Comparison of ENCODE assay signal across 20 mouse cellular contexts in the genomic region with DNA sequence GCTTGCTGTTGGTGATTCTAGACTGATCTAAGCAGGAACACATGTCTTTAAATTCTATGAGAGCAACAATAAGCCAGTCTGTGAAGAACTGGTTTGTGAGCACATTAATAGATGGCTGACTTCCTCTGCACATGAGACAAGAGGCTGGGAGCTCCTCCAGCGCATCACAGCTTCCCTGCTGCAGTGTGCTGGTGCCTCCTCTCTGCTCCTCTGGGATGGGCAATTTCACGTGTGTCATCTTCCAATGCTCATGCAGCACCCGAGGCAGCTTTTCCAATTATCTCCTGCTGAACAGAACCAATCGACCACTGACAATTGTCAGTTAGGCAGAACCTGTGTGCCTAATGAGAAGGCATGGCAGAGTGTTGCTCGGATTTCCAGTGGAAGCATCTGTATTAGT.
DNase-seq lines count a peak whose midpoint lies in the region; ATAC-seq and TF ChIP-seq lines count a peak whose summit lies in the region.
"Had no signal": no experiment of that assay in that cellular context is flagged by ENCODE, and none has a peak within 500 bp of the region (broad histone marks: within the 10 kb centered on the region; RNA-seq: fewer than 3 reads in every experiment).

No protein-coding gene starts in this region.

- peaks cover 14% of the 10 kb centered on the region for H3K4me1 ChIP-seq in hindbrain, embryonic 15.5 days (replicated peaks)
- H3K4me1 ChIP-seq in hindbrain, embryonic 10.5 days (replicated peaks): peaks cover 11% of the 10 kb centered on the region; the same call in 1 of the 2 replicates
- H3K4me1 ChIP-seq in forebrain, postnatal 0 days (ENCODE audit: insufficient read depth): peaks cover 4% of the 10 kb centered on the region; the same call in 1 of the 2 replicates
- H3K4me1 ChIP-seq in neural tube, embryonic 15.5 days: peaks cover 13% of the 10 kb centered on the region
- H3K4me1 ChIP-seq in thymus, adult 2 months (replicated peaks; ENCODE audit: control insufficient read depth, insufficient read depth, low read length): peaks cover 2% of the 10 kb centered on the region; the same call in 1 of the 2 replicates
- H3K4me1 ChIP-seq: heart, embryonic 15.5 days; liver, embryonic 13.5 days had no signal

- TF ChIP-seq POLR2A in brain, embryonic 14.5 days (IDR thresholded peaks at IDR 0.05; ENCODE audit: borderline replicate concordance, extremely low read depth, insufficient read depth, insufficient read length, poor library complexity, severe bottlenecking): no peak
- TF ChIP-seq POLR2A in thymus, adult 2 months (IDR thresholded peaks at IDR 0.05; ENCODE audit: control insufficient read depth, extremely low read depth, insufficient read depth, low read length, poor library complexity): no peak

- no peak overlapping the region for H3K9ac ChIP-seq in hindbrain, embryonic 15.5 days
- H3K9ac ChIP-seq in forebrain, postnatal 0 days: no peak overlapping the region
- no peak overlapping the region for H3K9ac ChIP-seq in neural tube, embryonic 15.5 days (replicated peaks)
- H3K9ac ChIP-seq: embryonic facial prominence, embryonic 13.5 days; heart, embryonic 15.5 days; limb, embryonic 13.5 days; liver, embryonic 13.5 days; midbrain, embryonic 12.5 days had no signal

- H3K4me2 ChIP-seq in hindbrain, embryonic 15.5 days: no peak overlapping the region
- H3K4me2 ChIP-seq in forebrain, postnatal 0 days (ENCODE audit: low read depth): no peak overlapping the region
- no peak overlapping the region for H3K4me2 ChIP-seq in neural tube, embryonic 15.5 days
- H3K4me2 ChIP-seq: embryonic facial prominence, embryonic 13.5 days; heart, embryonic 15.5 days; limb, embryonic 13.5 days; liver, embryonic 13.5 days; midbrain, embryonic 12.5 days had no signal

- no peak overlapping the region for H3K4me3 ChIP-seq in hindbrain, embryonic 15.5 days
- no peak overlapping the region for H3K4me3 ChIP-seq in hindbrain, embryonic 10.5 days
- H3K4me3 ChIP-seq in forebrain, postnatal 0 days (ENCODE audit: low read depth, low read length): no peak overlapping the region
- no peak overlapping the region for H3K4me3 ChIP-seq in neural tube, embryonic 15.5 days (replicated peaks)
- no peak overlapping the region for H3K4me3 ChIP-seq in thymus, adult 2 months (ENCODE audit: control insufficient read depth, insufficient read depth, low read length)
- H3K4me3 ChIP-seq: embryonic facial prominence, embryonic 13.5 days; heart, embryonic 15.5 days; limb, embryonic 13.5 days; liver, embryonic 13.5 days; midbrain, embryonic 12.5 days had no signal

- H3K27me3 ChIP-seq in hindbrain, embryonic 15.5 days: no peaks in the 10 kb centered on the region
- H3K27me3 ChIP-seq in hindbrain, embryonic 10.5 days (ENCODE audit: insufficient read depth, poor library complexity, severe bottlenecking): no peaks in the 10 kb centered on the region
- no peaks in the 10 kb centered on the region for H3K27me3 ChIP-seq in forebrain, postnatal 0 days (ENCODE audit: insufficient read depth, low read length)
- H3K27me3 ChIP-seq in neural tube, embryonic 15.5 days (replicated peaks): no peaks in the 10 kb centered on the region
- no peaks in the 10 kb centered on the region for H3K27me3 ChIP-seq in thymus, adult 2 months (ENCODE audit: control insufficient read depth, insufficient read depth, low read length)
- H3K27me3 ChIP-seq: embryonic facial prominence, embryonic 13.5 days; heart, embryonic 15.5 days; limb, embryonic 13.5 days; liver, embryonic 13.5 days; midbrain, embryonic 12.5 days had no signal

- no peak for DNase-seq in hindbrain, embryonic 10.5 days (ENCODE audit: low spot score)
- DNase-seq in brain, embryonic 14.5 days (ENCODE audit: low read depth): peak; percentile 57
- peak; percentile 13 for DNase-seq in forebrain, postnatal 0 days
- no peak for DNase-seq in kidney, postnatal 36 days
- no peak for DNase-seq in thymus, adult 2 months
- DNase-seq: adrenal gland, adult 2 months; cerebellum, postnatal 10 days; gastrocnemius, postnatal 25 days; liver, embryonic 13.5 days; right cerebral cortex, postnatal 14 days; spleen, adult 18-20 months; thymus, postnatal 14 days had no signal

- no peak for TF ChIP-seq CTCF in brain, embryonic 14.5 days (IDR thresholded peaks at IDR 0.05; ENCODE audit: borderline replicate concordance, extremely low read depth, insufficient read depth, insufficient read length)
- no peak for TF ChIP-seq CTCF in forebrain, postnatal 0 days (IDR thresholded peaks at IDR 0.05; ENCODE audit: low read depth)
- no peak for TF ChIP-seq CTCF in thymus, adult 2 months (IDR thresholded peaks at IDR 0.05; ENCODE audit: borderline replicate concordance, control insufficient read depth, extremely low read depth, insufficient read depth, low read length, poor library complexity)

- ATAC-seq in hindbrain, embryonic 15.5 days (ENCODE audit: low FRiP score, low read depth): peak; percentile 82
- 0 out of 2 replicates have a peak, but pooled peaks have one; percentile 16 for ATAC-seq in forebrain, postnatal 0 days
- ATAC-seq in neural tube, embryonic 15.5 days (ENCODE audit: low FRiP score): peak; percentile 81
- ATAC-seq: intestine, postnatal 0 days had no signal

- WGBS in hindbrain, embryonic 15.5 days: 52% methylated on average over 5 of the region's 5 CpGs
- 79% methylated on average over 5 of the region's 5 CpGs for WGBS in hindbrain, embryonic 10.5 days
- WGBS in forebrain, postnatal 0 days: 60% methylated on average over 5 of the region's 5 CpGs
- 46% methylated on average over 5 of the region's 5 CpGs for WGBS in neural tube, embryonic 15.5 days
- WGBS in thymus, adult 2 months: 89% methylated on average over 5 of the region's 5 CpGs

- H3K9me3 ChIP-seq in hindbrain, embryonic 15.5 days: no peaks in the 10 kb centered on the region
- H3K9me3 ChIP-seq in hindbrain, embryonic 10.5 days: no peaks in the 10 kb centered on the region
- H3K9me3 ChIP-seq in forebrain, postnatal 0 days (ENCODE audit: low read length): no peaks in the 10 kb centered on the region
- H3K9me3 ChIP-seq in neural tube, embryonic 15.5 days (replicated peaks): no peaks in the 10 kb centered on the region
- H3K9me3 ChIP-seq: embryonic facial prominence, embryonic 13.5 days; heart, embryonic 15.5 days; limb, embryonic 13.5 days; liver, embryonic 13.5 days; midbrain, embryonic 12.5 days had no signal

- H3K27ac ChIP-seq in hindbrain, embryonic 15.5 days (replicated peaks): peak overlapping the region; percentile 2; the same call in 1 of the 2 replicates
- H3K27ac ChIP-seq in hindbrain, embryonic 10.5 days: no peak overlapping the region
- no peak overlapping the region for H3K27ac ChIP-seq in forebrain, postnatal 0 days (ENCODE audit: low read depth, low read length)
- peak overlapping the region; percentile 39; the same call in 1 of the 2 replicates for H3K27ac ChIP-seq in neural tube, embryonic 15.5 days (replicated peaks)
- H3K27ac ChIP-seq in thymus, adult 2 months (ENCODE audit: control insufficient read depth, insufficient read depth, low read length): no peak overlapping the region
- H3K27ac ChIP-seq: embryonic facial prominence, embryonic 13.5 days; heart, embryonic 15.5 days; limb, embryonic 13.5 days; liver, embryonic 13.5 days; macrophage; midbrain, embryonic 12.5 days had no signal

- no peaks in the 10 kb centered on the region for H3K36me3 ChIP-seq in hindbrain, embryonic 15.5 days
- no peaks in the 10 kb centered on the region for H3K36me3 ChIP-seq in hindbrain, embryonic 10.5 days
- no peaks in the 10 kb centered on the region for H3K36me3 ChIP-seq in forebrain, postnatal 0 days (ENCODE audit: insufficient read depth)
- H3K36me3 ChIP-seq in neural tube, embryonic 15.5 days: no peaks in the 10 kb centered on the region
- H3K36me3 ChIP-seq in thymus, adult 2 months (ENCODE audit: control insufficient read depth, insufficient read depth, low read length): no peaks in the 10 kb centered on the region
- H3K36me3 ChIP-seq: embryonic facial prominence, embryonic 13.5 days; heart, embryonic 15.5 days; limb, embryonic 13.5 days; liver, embryonic 13.5 days; midbrain, embryonic 12.5 days had no signal

Comparison
In these comparisons a context has a peak if more than half of its experiments do, and no peak if none do; other contexts are left out.
1. H3K27ac ChIP-seq: peak in hindbrain, embryonic 15.5 days (single experiment) and neural tube, embryonic 15.5 days (single experiment); none in hindbrain, embryonic 10.5 days (single experiment), forebrain, postnatal 0 days (single experiment) and thymus, adult 2 months (single experiment).
2. ATAC-seq: peak in every context shown above with its lines; median percentile 82 in hindbrain, embryonic 15.5 days; 81 in neural tube, embryonic 15.5 days; 16 in forebrain, postnatal 0 days.
3. DNase-seq: peak in brain, embryonic 14.5 days (single experiment) and forebrain, postnatal 0 days (single experiment); none in hindbrain, embryonic 10.5 days (single experiment), kidney, postnatal 36 days (0 of 2) and thymus, adult 2 months (single experiment).